Mouse (Mus musculus): ENCODE measurements at regions not wholly inside any gene's neighbourhood (a gene's known extent, or its start where the extent isn't known, plus 50 kb on each side); places are given as distances from the start of the nearest gene placed in this dataset.

GRCm38 (mm10) chr6:43838960-43839359 is 172.9 kb upstream of the Tpk1 start:
- no peak for TF ChIP-seq POLR2A (IDR thresholded peaks at IDR 0.05; ENCODE audit: low read depth, low read length)
- no peak for TF ChIP-seq CTCF (conservative IDR thresholded peaks at IDR 0.05; ENCODE audit: insufficient read depth, insufficient read length, low read depth, low read length)

Measured in kidney, adult 2 months (tissue).